Mouse (Mus musculus) bone marrow, adult 2 months (tissue): ENCODE measurements around the gene Pnisr.

ENCODE experiments used
- CTCF ChIP-seq: fragments of 200-500 bp; IDR thresholded peaks from 2 replicates; pipeline ENCODE4 v1.5.1; 2011; ENCODE audit warnings: low read length, control low read depth; ENCODE audit not compliant: control insufficient read depth, insufficient read depth
- POLR2A ChIP-seq: fragments of 200-500 bp; IDR thresholded peaks from 2 replicates; pipeline ENCODE4 v1.6.1; 2011; ENCODE audit warnings: low read depth, mild to moderate bottlenecking, control low read depth, low read length, borderline replicate concordance; ENCODE audit not compliant: control insufficient read depth

DNA sequence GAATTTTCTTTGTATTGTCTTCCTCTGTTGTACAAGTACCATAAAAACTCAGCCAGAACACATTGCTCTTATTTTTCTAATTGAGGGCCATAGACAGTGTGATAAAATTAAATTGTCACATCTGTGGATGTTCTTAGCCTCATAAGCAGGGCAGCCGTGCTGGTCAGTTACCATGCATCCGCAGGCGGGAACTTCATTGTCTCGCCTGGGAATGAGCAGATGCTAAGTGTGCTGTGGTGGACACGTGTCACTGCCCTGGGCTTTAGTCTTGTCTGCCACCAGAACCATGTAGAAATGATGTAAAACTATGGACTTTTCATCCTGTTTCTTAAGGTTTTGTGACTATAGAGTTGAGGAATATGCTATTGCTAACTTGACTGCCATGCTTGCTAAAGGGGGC is 40.2 kb upstream of the Pnisr start:
- TF ChIP-seq CTCF (no peak), POLR2A (no peak)
